Mouse (Mus musculus): Measurements from ENCODE around the gene Tff1. TPM values are rescaled to one million over a fixed set of nuclear protein-coding genes. Genes with fewer than 3 reads are reported as not detected.

Tff1 gene
- not detected for total RNA-seq (2021)
- long read RNA-seq, experiment 1, result 0 reads
- long read RNA-seq, experiment 2, result 0 reads

- no peak for DNase-seq (ENCODE audit: low spot score in 2 of 2)
These were observed at the start of gene Tff1 for GRCm38 (mm10) chr17:31165127-31165526. TSS of gene Tff1 (minus strand) at chr17:31165277.

GRCm38 (mm10) chr17:31211881-31212280 is 46.8 kb upstream of the Tff1 start:
- DNase-seq (ENCODE audit: low spot score in 2 of 2), result no peak

- no peak for DNase-seq (ENCODE audit: low spot score in 2 of 2)
These were observed 45.2 kb upstream of the Tff1 start for GRCm38 (mm10) chr17:31210299-31210698.

GRCm38 (mm10) chr17:31209376-31209930 is 44.4 kb upstream of the Tff1 start:
- DNase-seq (ENCODE audit: low spot score in 2 of 2), result no peak

GRCm38 (mm10) chr17:31208654-31209053 is 43.6 kb upstream of the Tff1 start:
- no peak for DNase-seq (ENCODE audit: low spot score in 2 of 2)

- DNase-seq (ENCODE audit: low spot score in 2 of 2), result no peak
These were observed 42.8 kb upstream of the Tff1 start, which contains the start of gene Ubash3a for GRCm38 (mm10) chr17:31207771-31208334. TSS of gene Ubash3a (plus strand) at chr17:31207873.

GRCm38 (mm10) chr17:31198877-31199276 is 33.8 kb upstream of the Tff1 start, which contains the start of gene Tmprss3:
TSS of gene Tmprss3 (minus strand) at chr17:31198977.
- DNase-seq (ENCODE audit: low spot score in 2 of 2), result no peak

GRCm38 (mm10) chr17:31196283-31196682 is 31.2 kb upstream of the Tff1 start:
- no peak for DNase-seq (ENCODE audit: low spot score in 2 of 2)

- no peak for DNase-seq (ENCODE audit: low spot score in 2 of 2)
These were observed 30.1 kb upstream of the Tff1 start for GRCm38 (mm10) chr17:31195207-31195606.

GRCm38 (mm10) chr17:31193360-31193759 is 28.3 kb upstream of the Tff1 start:
- DNase-seq (ENCODE audit: low spot score in 2 of 2), result no peak

GRCm38 (mm10) chr17:31192663-31193062 is 27.6 kb upstream of the Tff1 start:
- DNase-seq (ENCODE audit: low spot score in 2 of 2), result no peak

GRCm38 (mm10) chr17:31191825-31192224 is 26.7 kb upstream of the Tff1 start:
- DNase-seq (ENCODE audit: low spot score in 2 of 2), result no peak

GRCm38 (mm10) chr17:31187370-31187769 is 22.3 kb upstream of the Tff1 start:
- DNase-seq (ENCODE audit: low spot score in 2 of 2), result peak in 1 of 2 experiments; percentile 58

GRCm38 (mm10) chr17:31184269-31184990 is 19.4 kb upstream of the Tff1 start:
- no peak for DNase-seq (ENCODE audit: low spot score in 2 of 2)

- no peak for DNase-seq (ENCODE audit: low spot score in 2 of 2)
These were observed 18.3 kb upstream of the Tff1 start for GRCm38 (mm10) chr17:31183180-31183974.

GRCm38 (mm10) chr17:31181490-31181889 is 16.4 kb upstream of the Tff1 start:
- no peak for DNase-seq (ENCODE audit: low spot score in 2 of 2)

- DNase-seq (ENCODE audit: low spot score in 2 of 2), result no peak
These were observed 11.2 kb upstream of the Tff1 start for GRCm38 (mm10) chr17:31176321-31176720.

- no peak for DNase-seq (ENCODE audit: low spot score in 2 of 2)
These were observed 4.7 kb upstream of the Tff1 start for GRCm38 (mm10) chr17:31169796-31170195.

- DNase-seq (ENCODE audit: low spot score in 2 of 2), result no peak
These were observed 1.3 kb downstream of the Tff1 start for GRCm38 (mm10) chr17:31163821-31164220.

GRCm38 (mm10) chr17:31162607-31163006 is 2.5 kb downstream of the Tff1 start:
- no peak for DNase-seq (ENCODE audit: low spot score in 2 of 2)

GRCm38 (mm10) chr17:31160291-31160690 is 4.8 kb downstream of the Tff1 start:
- no peak for DNase-seq (ENCODE audit: low spot score in 2 of 2)

- no peak for DNase-seq (ENCODE audit: low spot score in 2 of 2)
These were observed 7.2 kb downstream of the Tff1 start for GRCm38 (mm10) chr17:31157921-31158320.

Measured in gastrocnemius, postnatal 4 days (tissue).